Mouse (Mus musculus) gastrocnemius, adult 18-20 months (tissue): Measurements from ENCODE around the gene Gpr156. TPM values are rescaled to one million over a fixed set of nuclear protein-coding genes. Genes with fewer than 3 reads are reported as not detected.
A peak's percentile ranks its signal among the peaks of the same experiment; 100 is the strongest.
"Not testable (repeated sequence)": the region's sequence is repeated elsewhere in the genome, so short reads cannot be mapped to it uniquely, and the experiment has no call there.

ENCODE experiments used
- DNase-seq: peaks from one replicate; pipeline ENCODE4 v3.0.0; 2021; ENCODE audit warnings: low spot score
- total RNA-seq, 2 experiments: library from RNA; stranded (reverse); gene quantifications; 2 replicates each; pipeline ENCODE4 v1.2.3; 2021

Gpr156 gene
- total RNA-seq, 2 experiments from 2014 or later, result not detected

DNA sequence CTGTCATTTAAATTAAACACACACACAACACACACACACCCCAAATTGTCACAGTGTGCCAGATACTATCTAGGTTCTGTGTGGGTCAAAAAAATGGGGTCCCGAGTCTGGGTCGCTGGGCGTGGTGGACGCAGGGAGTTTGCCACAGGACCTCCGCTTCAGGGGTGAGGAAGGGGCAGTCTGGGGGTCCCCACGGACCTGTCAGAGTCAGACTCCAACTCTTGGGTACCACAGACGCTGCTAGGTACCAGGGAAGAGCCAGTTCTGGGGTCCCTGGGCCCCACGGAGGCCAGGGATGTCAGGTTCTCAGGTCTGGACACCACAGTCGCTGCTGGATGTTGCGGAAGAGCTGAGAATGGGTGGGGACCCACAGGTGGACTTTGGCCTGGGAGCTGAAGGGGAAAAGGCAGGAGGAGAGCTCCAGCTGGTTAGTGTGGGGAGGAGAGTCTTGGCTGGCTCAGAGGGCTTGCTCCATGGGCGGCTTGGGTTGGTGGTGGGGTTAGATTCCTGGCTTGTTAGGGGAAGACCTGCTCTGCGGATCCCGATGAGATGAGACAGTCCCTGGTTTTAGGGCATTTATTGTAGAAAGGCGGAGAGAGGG, 39.9 kb downstream of the Gpr156 start:
- no peak for DNase-seq

DNA sequence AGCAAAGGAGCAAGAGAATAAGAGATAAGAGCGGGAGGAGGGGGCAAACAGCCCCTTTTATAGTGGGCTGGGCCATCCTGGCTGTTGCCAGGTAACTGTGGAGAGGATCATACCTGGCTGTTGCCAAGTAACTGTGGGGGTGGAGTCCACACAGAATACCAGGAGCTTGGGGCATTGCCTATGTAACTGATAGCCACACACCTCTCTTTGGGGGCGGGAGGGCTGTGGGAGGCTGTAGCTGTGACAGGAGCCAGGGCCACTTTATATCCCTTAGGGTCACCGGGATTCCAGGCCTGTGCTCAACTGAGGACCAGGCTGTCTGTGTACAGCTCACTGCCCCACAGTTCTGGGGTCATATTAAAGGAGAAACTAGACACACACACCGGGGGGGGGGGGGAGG, 40.5 kb downstream of the Gpr156 start:
- DNase-seq, result no peak

DNA sequence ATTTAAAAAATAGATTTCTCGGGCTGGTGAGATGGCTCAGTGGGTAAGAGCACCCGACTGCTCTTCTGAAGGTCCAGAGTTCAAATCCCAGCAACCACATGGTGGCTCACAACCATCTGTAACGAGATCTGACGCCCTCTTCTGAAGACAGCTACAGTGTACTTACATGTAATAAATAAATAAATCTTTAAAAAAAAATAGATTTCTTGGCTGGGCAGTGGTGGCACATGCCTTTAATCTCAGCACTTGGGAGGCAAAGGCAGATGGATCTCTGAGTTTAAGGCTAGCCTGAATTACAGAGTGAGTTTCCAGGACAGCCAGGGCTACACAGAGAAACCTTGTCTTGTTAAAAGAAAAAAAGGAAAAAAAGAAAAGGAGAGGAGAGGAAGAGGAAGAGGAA, 46.4 kb downstream of the Gpr156 start:
- DNase-seq, result not testable (repeated sequence)

DNA sequence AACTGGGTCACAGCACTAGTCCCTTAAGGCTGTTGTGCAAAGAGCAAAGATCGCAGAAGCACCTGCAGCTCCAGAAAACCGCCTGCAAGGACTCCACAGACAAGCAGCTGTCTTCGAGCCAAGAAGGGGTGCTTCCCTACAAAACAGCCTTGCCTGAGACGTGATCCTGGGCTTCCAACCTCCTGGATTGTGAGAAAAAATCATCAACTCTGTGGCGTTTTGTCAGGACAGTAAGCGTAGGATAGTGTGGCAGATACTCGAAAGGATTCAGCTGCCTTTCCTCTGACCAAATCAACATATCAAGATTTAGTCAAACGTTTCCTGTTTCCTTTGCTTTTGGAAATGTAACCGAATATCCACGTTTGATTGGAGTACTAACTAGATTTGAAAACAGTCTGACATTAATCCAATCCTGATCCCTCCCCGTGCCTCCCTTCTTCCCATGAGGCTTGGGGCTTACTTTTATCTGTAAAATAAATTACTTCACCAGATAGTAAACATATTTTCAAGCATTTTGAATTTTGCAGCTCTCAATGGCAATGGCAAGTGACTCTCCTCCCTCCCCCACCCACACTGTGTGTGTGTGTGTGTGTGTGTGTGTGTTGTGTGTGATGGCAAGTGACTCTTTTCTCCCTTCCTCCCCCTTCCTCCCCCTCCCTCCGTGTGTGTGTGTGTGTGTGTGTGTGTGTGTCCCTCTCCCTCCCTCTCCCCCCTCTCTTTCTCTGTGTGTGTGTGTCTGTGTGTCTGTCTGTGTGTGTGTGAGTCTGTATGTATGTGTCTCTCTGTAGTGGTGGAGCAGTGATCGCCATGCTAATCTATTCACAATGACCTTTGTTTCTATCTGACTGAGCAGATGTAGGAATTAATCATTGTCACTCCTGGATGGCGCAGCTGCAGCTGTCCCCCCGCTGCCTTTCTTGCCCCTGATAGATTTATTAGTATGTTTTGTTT, 47.3 kb downstream of the Gpr156 start:
- DNase-seq, result no peak

DNA sequence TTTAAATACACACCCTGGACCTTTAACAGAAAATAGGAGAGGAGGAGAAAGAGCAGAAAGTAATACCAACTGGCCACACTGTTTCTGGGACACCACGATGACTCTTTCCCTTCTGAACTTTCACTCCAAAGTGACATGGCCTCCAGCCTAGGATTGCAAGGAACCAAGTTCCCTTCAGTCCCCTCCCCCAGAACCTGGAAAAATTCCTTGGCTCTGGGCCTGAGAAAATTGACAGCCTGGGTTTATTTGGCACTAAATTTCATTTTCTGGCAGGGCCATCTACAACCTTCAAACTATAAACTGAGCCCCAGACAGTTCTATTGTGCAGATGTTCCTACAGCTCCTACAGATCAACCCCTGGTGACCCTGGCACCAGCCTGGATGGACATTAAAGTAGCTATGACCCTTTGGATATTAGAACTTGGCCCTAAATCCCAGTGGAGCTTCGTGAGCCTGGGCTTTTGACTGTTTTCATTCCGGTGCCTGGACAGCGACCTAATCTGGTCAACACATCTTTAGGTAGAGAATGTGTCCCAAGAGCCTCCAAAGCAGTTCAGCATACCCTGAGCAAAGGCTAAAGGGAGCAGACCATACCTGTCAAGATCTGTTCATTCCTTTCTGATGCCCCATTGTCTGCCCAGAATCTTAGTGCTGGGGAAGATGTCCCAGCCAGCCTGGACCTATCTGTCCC, 48.2 kb downstream of the Gpr156 start:
- DNase-seq, result no peak

DNA sequence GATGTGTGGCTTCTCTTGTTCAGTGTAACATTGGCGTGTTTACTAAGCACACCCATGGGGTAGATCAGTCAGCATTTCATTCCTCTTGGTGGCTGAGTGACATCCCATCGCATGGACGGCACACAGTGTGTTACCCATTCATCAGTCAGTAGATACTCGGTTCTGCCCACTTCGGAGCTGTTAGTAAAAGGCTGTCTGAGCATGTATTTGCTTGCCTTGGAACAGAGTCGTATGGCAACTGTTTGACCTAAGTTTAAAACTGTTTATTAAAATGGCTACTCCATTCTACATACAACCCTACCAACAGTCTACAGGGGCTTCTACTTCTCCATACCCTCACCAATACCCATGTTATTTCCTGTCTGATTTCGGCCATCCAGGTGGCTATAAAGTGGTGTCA, 50.6 kb downstream of the Gpr156 start:
- no peak for DNase-seq

DNA sequence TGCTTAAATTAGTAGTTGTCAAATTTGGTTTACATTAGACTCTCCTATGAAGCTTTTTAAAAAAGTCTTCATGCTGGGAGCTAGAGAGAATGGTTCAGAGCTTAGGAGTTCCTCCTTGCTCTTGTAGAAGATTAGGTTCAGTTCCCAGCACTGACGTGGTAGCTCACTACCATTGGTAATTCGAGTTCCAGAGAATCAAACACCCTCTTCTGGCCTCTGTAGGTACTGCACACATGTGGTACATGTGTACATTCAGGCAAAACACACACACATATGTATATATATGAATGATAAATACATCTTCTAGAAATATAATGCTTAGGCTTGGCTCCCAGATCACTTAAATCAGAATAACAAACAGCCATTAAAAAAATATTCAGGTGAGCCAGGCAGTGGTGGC, 51.1 kb downstream of the Gpr156 start:
- DNase-seq, result no peak

DNA sequence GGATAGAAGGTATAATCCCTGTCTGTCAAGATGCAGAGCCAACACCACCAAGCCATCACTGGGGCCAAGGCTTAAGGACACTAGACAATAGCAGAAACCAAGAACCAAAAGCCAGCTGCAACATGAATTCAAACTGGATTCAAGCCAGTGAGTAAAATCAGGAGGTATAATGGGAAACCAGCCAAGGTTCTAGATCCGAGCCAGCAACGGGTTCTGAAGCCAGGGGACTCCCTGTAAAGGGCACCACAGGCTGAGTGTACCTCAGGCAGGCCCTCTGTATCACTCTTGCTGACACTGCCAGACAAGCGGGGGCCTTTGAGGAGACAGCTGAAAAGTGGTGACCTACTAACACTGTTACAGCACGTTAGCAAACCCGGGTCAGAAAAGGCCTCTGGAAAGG, 55.2 kb downstream of the Gpr156 start:
- DNase-seq, result no peak

DNA sequence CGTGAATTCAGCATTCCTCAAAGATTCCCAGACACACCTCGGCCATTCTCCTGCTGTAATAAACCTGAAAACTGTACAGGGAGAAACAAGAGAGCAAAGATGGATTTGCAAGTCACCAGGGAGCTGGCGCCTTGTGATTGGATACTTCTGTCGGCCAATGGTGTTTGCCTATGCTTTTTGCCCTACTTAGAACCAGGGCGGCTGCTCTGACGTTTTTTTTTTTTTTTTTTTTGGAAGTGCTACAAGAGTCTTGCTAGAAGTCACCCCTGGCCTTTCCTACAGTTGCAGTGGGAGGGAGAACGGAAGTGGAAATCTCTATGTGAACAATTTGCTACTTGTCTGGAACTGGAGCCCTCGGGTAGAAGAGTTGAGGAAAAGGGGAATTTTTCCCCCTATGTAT, 56.1 kb downstream of the Gpr156 start:
- no peak for DNase-seq

DNA sequence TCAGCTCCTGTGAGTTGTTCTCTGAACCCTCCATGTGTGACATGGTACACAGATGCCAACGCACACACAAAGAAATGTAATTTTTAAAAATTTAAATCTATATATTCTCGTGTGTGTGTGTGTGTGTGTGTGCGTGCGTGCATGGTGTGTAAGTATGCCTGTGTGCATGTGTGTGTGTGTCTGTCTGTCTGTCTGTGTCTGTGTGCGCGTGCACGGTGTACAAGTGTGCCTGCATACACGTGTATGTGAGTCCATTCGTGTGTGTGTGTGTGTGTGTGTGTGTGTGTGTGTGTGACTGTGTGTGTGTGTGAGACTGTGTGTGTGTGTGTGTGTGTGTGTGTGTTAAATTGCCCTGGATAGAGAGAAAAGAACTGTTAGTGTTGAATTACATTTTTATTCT, 56.9 kb downstream of the Gpr156 start:
- not testable (repeated sequence) for DNase-seq

DNA sequence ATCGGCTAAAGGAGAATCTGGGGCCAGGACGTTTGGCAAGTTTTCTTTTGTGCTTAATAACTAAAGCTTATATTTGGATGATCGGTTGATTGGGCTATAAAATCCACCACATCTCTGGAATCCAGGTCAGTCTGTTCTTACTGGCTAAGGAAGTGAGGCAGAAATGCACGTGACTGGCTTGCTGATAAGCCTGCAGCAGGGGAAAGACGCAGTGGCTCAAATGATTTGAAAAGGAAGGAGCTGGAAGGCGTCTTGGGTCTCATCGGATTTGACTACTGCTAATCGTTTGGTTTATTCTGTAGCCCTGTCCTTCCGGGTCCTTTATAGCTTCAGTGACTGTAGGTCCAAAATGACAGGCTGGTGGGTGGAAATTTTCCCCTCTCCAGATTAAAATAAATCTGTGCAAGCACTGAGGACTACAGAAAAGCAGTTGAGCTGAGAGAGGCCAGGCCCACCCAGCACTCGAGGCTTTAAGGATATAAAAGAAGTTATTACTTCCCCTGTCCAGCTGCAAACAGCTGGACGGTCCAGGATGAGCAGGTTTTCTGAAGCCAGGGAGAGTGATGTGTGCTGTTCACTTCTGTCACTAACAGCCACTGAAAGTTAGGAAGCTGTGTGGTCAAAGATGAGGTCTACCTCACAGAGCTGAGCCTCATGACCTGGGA, 57.7 kb downstream of the Gpr156 start:
- DNase-seq, result no peak

DNA sequence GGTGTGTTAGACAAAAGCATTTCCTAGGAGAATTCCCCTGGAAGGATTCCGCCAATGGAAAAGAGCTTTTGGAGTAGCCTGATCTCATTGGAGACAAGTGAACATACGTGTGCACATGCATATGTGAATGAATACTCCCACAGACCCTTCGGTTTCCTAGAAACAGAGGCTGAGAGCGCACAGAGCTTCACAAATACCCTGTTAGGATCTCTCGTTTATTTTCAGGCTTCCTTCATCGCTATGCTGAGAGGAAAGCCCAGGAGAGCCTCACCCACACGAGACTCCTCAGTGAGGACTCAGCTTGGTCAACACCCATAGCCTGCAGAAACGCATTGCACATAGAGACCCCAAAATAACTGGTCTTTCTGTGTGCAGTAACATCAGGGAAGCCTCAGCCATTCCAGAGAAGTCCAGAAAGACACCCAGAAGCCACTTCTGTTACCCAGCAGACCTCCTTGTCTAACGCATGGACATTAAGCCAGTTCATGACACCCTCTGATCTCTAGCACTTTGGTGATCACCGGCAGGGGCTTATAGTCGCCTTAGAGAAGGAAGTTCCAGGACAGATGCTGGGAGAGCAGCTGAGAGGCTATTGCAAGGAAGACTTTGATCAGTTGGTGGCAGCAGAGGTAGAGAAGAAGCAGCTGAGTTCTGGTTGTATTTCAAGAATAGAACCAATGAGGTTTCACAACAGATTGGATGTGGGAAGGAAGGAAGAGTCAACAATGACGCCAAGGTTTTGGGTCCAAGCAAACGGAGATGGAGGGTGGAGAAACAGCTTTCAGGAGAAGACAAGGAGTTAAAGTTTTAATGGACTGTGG, 58.4 kb downstream of the Gpr156 start:
- DNase-seq, result no peak

DNA sequence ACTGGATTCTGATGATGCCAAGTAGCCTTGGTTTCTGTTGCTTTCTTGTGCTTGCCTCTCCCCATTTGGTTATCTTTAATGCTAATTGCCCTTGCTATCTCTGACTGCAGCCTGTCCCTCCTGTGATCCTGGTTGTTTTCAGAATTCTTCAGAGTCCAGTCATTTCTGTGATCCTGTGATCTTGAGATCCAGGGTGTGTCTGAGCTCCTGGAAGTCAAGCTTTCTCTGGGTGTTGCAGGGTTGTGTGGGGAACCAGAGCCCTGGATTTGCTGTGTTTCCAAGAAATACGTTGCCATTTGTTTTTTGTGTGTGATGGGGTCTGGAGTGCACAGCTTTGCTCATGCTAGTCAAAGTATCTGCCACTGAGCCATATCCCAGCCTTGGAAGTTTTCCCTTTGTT, 65.6 kb downstream of the Gpr156 start:
- DNase-seq, result no peak

DNA sequence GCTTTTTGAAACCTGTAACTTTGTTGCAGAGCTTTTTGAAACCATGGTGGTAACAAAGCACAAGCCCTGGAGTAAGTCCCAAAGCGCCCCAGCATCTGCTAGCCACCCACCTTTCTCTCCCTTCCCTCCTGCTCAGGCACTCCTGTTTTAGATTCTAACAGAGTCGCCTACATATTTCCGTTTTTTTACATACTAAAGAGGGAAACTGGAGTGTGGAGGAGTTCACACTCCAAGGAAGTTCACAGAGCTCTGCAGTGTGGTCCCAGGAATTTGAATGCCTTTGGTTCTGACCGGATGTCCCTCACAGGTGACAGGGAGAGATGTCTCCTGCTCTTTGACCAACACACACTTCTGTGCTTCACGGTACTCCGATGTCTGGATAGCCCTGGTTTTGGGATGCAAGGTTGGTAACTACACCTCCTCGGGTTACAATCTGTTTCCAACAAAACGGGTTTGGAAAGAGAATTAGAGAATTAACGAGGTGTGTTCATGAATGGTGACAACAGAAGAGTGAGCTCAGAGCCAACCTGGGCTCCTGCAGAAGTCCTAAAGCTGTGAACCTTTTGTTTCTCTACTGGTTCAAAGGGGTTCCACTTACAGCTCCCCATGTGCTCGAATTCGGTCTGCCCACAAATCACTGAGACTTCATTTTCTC, 72.0 kb downstream of the Gpr156 start:
- DNase-seq, result no peak

DNA sequence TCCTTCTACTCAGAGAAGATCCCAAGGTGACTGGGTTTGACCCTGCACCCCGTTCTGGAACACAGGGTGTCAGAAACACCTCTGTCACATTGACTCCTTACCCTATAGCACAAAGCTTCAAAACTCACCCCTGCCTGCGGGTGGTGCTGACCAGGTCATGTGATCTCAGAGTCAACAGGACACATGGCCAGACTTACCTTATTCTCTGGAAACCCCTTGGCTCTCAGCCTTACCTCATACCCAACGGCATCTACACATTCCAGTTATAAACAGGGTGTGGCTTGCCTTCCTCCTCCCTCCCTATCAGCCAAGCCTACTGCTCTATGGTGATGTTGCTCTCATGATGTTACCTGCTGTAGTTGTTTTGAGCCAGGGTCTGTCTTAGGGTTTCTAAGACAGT, 73.5 kb downstream of the Gpr156 start:
- no peak for DNase-seq

DNA sequence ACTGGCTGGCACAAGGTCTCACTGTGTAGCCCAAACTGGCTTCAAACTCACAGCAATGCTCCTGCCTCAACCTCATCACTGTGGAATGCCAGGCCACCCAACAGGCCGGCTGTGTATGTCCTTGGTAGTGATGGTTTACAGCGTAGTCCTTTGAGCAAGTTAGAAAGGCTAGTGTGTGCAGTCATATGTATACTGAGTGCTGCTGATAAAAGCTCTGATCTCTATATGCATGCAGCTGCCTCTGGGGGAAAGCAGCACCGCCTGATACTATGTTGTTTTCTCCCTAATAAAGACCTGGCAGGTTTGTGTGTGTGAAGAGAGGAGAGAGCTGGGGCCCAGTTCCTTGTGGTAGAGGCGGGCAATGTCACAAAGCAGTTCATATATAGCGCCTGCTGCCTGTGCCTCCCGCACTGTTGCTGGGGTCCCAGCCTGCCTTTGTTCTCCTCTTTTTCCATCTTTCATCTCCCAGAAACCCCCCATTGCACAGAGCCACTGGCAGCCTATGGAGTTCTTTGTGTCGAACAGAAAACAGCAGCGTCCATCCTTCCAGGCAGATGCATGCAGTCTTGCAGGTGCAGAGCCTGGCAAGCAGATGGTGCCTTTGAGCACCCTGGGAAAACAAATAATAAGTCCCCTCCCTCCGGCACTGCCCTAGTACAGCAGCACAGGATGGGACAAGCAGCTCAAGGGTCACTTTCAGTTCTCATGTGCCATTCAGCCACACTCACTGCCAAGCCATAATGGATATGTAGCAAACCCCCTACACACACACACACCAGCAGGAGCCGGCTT, 74.5 kb downstream of the Gpr156 start:
- no peak for DNase-seq

DNA sequence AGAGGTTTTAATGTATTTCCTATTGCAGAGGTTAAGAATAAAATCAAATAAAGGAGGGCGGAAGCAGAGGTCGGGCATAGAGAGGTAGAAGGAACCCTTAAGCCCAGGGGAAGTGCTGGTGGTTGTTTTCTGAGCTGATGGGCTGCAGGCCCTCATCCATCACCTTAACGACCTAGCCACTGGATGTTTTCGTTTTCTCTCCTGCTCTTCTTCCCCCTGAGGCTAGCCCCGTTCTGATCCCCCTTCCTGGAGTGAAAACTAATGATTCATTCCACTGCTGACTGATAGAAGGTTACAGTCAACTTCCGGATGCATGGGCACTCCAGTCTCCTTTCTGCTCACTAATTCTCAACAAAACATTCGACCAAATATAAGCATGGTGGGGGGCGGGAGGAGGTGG, 76.5 kb downstream of the Gpr156 start:
- no peak for DNase-seq

DNA sequence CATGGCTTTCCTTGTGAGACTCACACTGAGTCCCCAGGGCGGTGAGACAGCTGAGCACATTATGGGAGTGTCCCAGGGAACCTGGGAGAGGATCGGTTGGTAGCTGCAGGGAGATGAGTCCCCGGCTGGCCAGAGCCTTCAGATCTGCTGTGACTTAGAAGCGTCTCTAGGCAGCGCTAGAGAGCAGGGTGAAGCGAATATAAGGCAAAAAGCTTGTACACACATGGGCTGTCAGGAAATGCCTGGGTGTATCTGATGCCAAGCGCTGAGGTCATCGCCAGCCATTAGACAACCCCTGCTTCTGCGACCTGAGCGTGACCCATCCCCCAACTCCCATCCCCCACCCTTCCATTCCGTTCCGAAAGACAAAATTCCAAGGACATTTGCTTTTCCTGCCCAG, 78.4 kb downstream of the Gpr156 start:
- DNase-seq, result peak; percentile 75

DNA sequence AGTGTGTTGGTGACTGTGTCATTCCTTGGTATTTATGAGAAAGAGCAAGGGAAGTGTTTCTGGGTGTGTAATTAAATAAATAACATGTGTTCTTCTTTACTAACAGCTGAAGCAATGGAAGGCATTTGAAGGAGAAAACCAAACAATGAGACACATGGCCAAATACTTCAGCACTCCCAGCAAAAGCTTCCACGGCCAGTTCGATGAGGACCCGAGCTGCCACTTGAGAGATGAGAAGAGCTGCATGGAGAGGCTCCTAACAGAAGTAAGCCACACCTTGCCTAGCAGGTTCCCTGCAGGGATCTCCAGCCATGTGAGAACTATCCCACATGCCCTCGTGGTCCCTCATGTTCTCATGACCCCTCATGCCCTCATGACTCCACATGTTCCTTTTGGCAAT, 81.5 kb downstream of the Gpr156 start:
- DNase-seq, result no peak

DNA sequence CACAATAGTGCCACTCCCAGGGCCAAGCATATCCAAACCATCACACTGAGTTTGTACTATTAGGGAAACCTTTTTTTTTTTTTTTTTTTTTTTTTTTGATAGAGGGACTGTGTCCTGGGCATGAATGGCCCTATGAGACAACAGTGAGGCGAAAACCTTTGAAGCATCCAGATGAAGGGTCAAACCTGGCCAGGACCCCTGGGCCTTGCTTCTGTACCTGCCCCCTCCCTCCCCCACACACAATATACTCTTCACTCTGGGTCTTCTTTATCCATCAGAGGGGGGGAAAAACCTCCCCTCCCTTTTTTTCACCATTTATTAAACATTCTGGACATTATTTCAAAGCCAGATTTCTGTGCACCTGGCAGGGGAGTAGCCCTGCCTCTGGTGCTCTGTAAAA, 83.5 kb downstream of the Gpr156 start:
- DNase-seq, result no peak
